Mouse (Mus musculus) hindbrain, postnatal 0 days (tissue): Measurements from ENCODE around the gene Rnf145. TPM values are rescaled to one million over a fixed set of nuclear protein-coding genes. Genes with fewer than 3 reads are reported as not detected.

Experiments
- ATAC-seq: fragments of 200-750 bp; cut with Nextera tagmentation; 2 replicates; pipeline ENCODE4 v1.8.0; 2017; ENCODE audit warnings: mild to moderate bottlenecking, moderate TSS enrichment, moderate library complexity
- DNase-seq: peaks from one replicate; pipeline ENCODE4 v3.0.0-alpha.2; 2015; ENCODE audit warnings: low spot score
- H3K27ac ChIP-seq: fragments of 300-500 bp; sonication (generic); 2 replicates; pipeline ENCODE4 v1.5.1; 2014; ENCODE audit warnings: mild to moderate bottlenecking
- H3K27me3 ChIP-seq: fragments of 300-500 bp; sonication (generic); 2 replicates; pipeline ENCODE4 v1.6.1; 2014; ENCODE audit warnings: low read length, mixed read lengths; ENCODE audit not compliant: insufficient read depth
- H3K36me3 ChIP-seq: fragments of 300-500 bp; sonication (generic); 2 replicates; pipeline ENCODE4 v1.6.1; 2014; ENCODE audit warnings: low read length, mixed read lengths; ENCODE audit not compliant: insufficient read depth
- H3K4me1 ChIP-seq: fragments of 300-500 bp; sonication (generic); 2 replicates; pipeline ENCODE4 v1.6.1; 2014; ENCODE audit warnings: antibody characterized with exemption, low read length, mixed read lengths; ENCODE audit not compliant: insufficient read depth
- H3K4me2 ChIP-seq: fragments of 300-500 bp; sonication (generic); 2 replicates; pipeline ENCODE4 v1.6.1; 2014; ENCODE audit warnings: low read depth, mild to moderate bottlenecking, low read length, moderate library complexity, mixed read lengths
- H3K4me3 ChIP-seq: fragments of 300-500 bp; sonication (generic); 2 replicates; pipeline ENCODE4 v1.5.1; 2014; ENCODE audit warnings: low read length
- H3K9ac ChIP-seq: fragments of 300-500 bp; sonication (generic); replicated peaks from 2 replicates; pipeline ENCODE4 v1.6.1; 2014; ENCODE audit warnings: mild to moderate bottlenecking, low read length, moderate library complexity, mixed read lengths
- H3K9me3 ChIP-seq: fragments of 300-500 bp; sonication (generic); 2 replicates; pipeline ENCODE4 v1.6.1; 2016; ENCODE audit warnings: low read length, mixed read lengths
- CTCF ChIP-seq: IDR thresholded peaks from 2 replicates; pipeline ENCODE4 v1.5.1; 2016; ENCODE audit warnings: antibody characterized with exemption, control low read depth, low read depth
- WGBS: fragments of 180-500 bp; shearing (Covaris S2); extraction: QIAGEN DNeasy Blood & Tissue Kit; methylation state at CpG from one replicate; pipeline ENCODE4 v1.1.7; 2014; 5-methylcytosine and 5-hydroxymethylcytosine counted together
- polyA plus RNA-seq: library from polyadenylated mRNA; unstranded; fragments of >200 nt; fragmentation: Nextera tagmentation; extraction: Ambion mirVana; gene quantifications from 2 replicates; pipeline ENCODE4 v1.2.1, GENCODE M21; 2015
- total RNA-seq: library from RNA; depleted of rRNA; stranded (reverse); fragments of >200 nt; gene quantifications from 2 replicates; pipeline ENCODE4 v1.2.3, GENCODE M21; 2014

Gene Rnf145
- total and polyA plus RNA-seq, 2 experiments from 2014 or later = 92.9 to 122 TPM

- H3K9me3 ChIP-seq = no peaks in the 10 kb centered on the region
Measured at GRCm38 (mm10) chr11:44540243-44540642, 21.5 kb downstream of the Rnf145 start.

GRCm38 (mm10) chr11:44541280-44541679, 22.5 kb downstream of the Rnf145 start:
- ATAC-seq = no peak
- WGBS = 82% methylated on average over 5 of the region's 5 CpGs
- Histone ChIP-seq H3K4me2 (no peak overlapping the region), H3K36me3 (peaks cover 15% of the 10 kb centered on the region; the same call in 1 of the 2 replicates), H3K27ac (no peak overlapping the region), H3K9ac (no peak overlapping the region), H3K9me3 (no peaks in the 10 kb centered on the region), H3K27me3 (no peaks in the 10 kb centered on the region), H3K4me1 (peaks cover 7% of the 10 kb centered on the region; the same call in 1 of the 2 replicates), H3K4me3 (no peak overlapping the region)
- DNase-seq = no peak
- TF ChIP-seq CTCF = no peak

More at GRCm38 (mm10) chr11:44540243-44540642, 21.5 kb downstream of the Rnf145 start:
- Histone ChIP-seq H3K36me3 (peaks cover 15% of the 10 kb centered on the region; the same call in 1 of the 2 replicates), H3K4me2 (no peak overlapping the region), H3K27me3 (no peaks in the 10 kb centered on the region), H3K9ac (no peak overlapping the region), H3K4me1 (peaks cover 7% of the 10 kb centered on the region; the same call in 1 of the 2 replicates), H3K27ac (no peak overlapping the region), H3K4me3 (no peak overlapping the region)
- ATAC-seq (no peak), DNase-seq (no peak)
- TF ChIP-seq CTCF = no peak
- 84% methylated on average over 9 of the region's 9 CpGs for WGBS

- Histone ChIP-seq H3K9ac (no peak overlapping the region), H3K4me2 (no peak overlapping the region), H3K9me3 (no peaks in the 10 kb centered on the region), H3K27me3 (no peaks in the 10 kb centered on the region), H3K27ac (no peak overlapping the region), H3K4me1 (peaks cover 7% of the 10 kb centered on the region; the same call in 1 of the 2 replicates), H3K36me3 (peaks cover 15% of the 10 kb centered on the region; the same call in 1 of the 2 replicates), H3K4me3 (no peak overlapping the region)
- DNase-seq (no peak), ATAC-seq (no peak)
- 85% methylated on average over 4 of the region's 4 CpGs for WGBS
- TF ChIP-seq CTCF = no peak
Measured at GRCm38 (mm10) chr11:44541813-44542212, 23.0 kb downstream of the Rnf145 start.

- no peak for ATAC-seq
- WGBS = 55% methylated on average over 5 of the region's 5 CpGs
- H3K4me1 ChIP-seq = peaks cover 4% of the 10 kb centered on the region; the same call in 1 of the 2 replicates
- peaks cover 8% of the 10 kb centered on the region for H3K36me3 ChIP-seq
- no peaks in the 10 kb centered on the region for H3K27me3 ChIP-seq
- no peak overlapping the region for H3K9ac ChIP-seq
- no peaks in the 10 kb centered on the region for H3K9me3 ChIP-seq
- no peak overlapping the region for H3K27ac ChIP-seq
- no peak for DNase-seq
- no peak for TF ChIP-seq CTCF
- no peak overlapping the region for H3K4me3 ChIP-seq
- no peak overlapping the region for H3K4me2 ChIP-seq
Measured at GRCm38 (mm10) chr11:44543593-44543992, 24.8 kb downstream of the Rnf145 start.

- Histone ChIP-seq H3K36me3 (peaks cover 12% of the 10 kb centered on the region), H3K9ac (no peak overlapping the region), H3K27ac (no peak overlapping the region), H3K27me3 (no peaks in the 10 kb centered on the region), H3K4me1 (peaks cover under 1% of the 10 kb centered on the region; the same call in 1 of the 2 replicates), H3K9me3 (no peaks in the 10 kb centered on the region), H3K4me3 (no peak overlapping the region), H3K4me2 (no peak overlapping the region)
- whole genome bisulfite sequencing = 69% methylated on average over 6 of the region's 6 CpGs
- TF ChIP-seq CTCF = no peak
- ATAC-seq = no peak
- no peak for DNase-seq
Measured at GRCm38 (mm10) chr11:44543996-44544395, 25.2 kb downstream of the Rnf145 start.

GRCm38 (mm10) chr11:44545181-44545580, 26.4 kb downstream of the Rnf145 start:
- no peak overlapping the region for H3K9ac ChIP-seq
- no peak for ATAC-seq
- 49% methylated on average over 7 of the region's 7 CpGs for WGBS

GRCm38 (mm10) chr11:44546250-44546649, 27.5 kb downstream of the Rnf145 start:
- no peak for TF ChIP-seq CTCF
- DNase-seq (no peak), ATAC-seq (no peak)
- H3K27ac ChIP-seq = no peak overlapping the region
- H3K36me3 ChIP-seq = peaks cover 32% of the 10 kb centered on the region
- WGBS = 76% methylated on average over 8 of the region's 8 CpGs
- no peak overlapping the region for H3K4me2 ChIP-seq
- no peaks in the 10 kb centered on the region for H3K9me3 ChIP-seq
- no peaks in the 10 kb centered on the region for H3K4me1 ChIP-seq
- H3K9ac ChIP-seq = no peak overlapping the region
- no peaks in the 10 kb centered on the region for H3K27me3 ChIP-seq
- no peak overlapping the region for H3K4me3 ChIP-seq

More at GRCm38 (mm10) chr11:44545181-44545580, 26.4 kb downstream of the Rnf145 start:
- H3K4me2 ChIP-seq = no peak overlapping the region
- H3K27me3 ChIP-seq = no peaks in the 10 kb centered on the region
- no peaks in the 10 kb centered on the region for H3K4me1 ChIP-seq
- TF ChIP-seq CTCF = no peak
- H3K36me3 ChIP-seq = peaks cover 22% of the 10 kb centered on the region
- no peak overlapping the region for H3K27ac ChIP-seq
- no peak for DNase-seq
- no peaks in the 10 kb centered on the region for H3K9me3 ChIP-seq
- H3K4me3 ChIP-seq = no peak overlapping the region
